Mouse (Mus musculus) B cell, adult 2 months (primary cell): ENCODE measurements around the gene Ccdc28b.

Source experiments
- DNase-seq, 2 experiments: peaks; one replicate each; pipeline ENCODE4 v3.0.0; 2022

Ccdc28b gene

DNA sequence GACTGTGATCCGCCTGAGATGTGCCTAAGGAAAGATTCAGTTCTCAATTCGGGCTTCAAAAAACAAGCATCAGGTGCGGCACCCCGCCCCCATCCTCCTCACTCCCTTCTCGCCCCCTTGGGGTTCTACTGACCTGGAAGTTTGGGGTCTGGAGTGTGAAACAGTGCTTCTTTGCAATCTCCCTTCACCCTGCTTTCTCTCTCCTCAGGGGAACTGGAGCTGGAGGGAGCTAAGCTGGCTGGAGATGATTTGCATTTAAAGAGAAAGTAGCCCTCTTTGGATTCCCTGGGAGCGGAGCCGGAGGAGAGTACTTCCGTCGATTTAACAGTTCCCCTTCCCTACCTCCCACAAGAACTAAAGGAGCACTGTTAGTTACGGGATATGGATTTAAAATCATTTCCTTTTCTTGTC is at the start of gene Ccdc28b:
Ccdc28b (minus strand) TSS at position 267 of the 411 bp plus-strand sequence.
- DNase-seq: peak; percentile 36 to 41

DNA sequence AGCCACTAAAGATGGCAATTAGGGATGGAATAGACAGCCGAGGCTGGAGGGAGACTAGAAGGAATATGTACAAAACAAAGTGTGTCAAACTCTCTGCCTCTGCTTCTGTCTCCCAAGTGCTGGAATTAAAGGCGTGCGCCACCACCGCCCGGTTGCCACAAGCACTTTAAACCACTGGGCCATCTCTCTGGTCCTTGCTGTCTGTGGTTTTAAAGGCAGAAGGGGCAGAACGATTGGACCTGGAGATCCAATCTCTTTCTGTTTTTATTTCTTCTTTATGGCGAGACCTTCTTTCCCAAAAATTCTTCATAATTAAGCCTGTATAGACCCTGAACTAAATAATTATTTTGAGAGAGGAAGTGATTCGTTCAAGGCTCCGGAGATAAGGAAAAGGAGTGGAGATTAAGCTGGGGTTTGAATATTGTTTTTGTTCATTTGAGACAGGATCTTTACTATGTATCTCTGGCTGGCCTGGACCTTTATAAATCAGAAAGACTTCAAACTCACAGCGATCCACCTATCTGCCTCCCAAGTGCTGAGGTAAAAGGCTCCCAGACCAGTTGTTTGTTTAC is 49.2 kb upstream of the Ccdc28b start:
- no peak for DNase-seq

DNA sequence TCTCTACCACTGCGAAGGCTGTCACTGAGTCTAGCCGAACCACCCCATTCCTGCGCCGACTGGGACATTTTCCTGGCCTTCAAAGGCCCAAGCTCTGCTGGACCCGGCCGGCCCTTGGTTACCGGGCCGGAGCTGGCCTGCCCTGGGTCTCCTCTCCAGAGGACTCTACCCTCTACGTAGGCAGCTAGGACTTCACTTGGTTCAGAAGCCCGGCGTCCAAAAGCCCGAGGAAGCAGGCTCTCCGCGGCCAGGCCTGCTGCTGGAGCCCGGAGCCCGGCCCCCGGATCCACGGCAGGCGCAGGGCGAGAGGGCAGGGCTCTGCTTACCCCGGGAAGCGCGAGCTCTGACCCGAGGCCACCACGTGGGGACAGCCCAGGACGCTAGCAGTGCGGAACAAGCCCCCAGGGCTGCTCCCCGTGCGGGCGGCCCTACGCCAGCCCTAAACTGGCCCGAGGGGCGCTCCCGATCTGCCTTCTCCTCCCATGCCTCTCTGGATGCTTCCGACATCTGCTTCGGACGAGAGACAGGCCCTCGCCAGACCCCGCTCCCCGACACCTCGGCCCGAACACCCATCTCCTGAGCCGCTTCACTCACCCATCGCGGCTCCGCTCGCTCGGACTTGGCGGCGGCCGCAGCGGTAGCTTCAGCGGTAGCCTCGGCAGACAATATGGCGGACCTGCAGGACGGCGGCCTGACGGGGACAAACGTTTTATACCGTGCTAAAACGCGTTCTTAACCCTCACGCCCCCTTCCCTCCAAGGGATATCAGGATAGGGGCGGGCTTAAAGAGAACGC is 48.5 kb upstream of the Ccdc28b start, which contains the start of gene Kpna6:
Kpna6 (minus strand) TSS at position 685 of the 795 bp plus-strand sequence.
- DNase-seq: peak; percentile 80 to 82

DNA sequence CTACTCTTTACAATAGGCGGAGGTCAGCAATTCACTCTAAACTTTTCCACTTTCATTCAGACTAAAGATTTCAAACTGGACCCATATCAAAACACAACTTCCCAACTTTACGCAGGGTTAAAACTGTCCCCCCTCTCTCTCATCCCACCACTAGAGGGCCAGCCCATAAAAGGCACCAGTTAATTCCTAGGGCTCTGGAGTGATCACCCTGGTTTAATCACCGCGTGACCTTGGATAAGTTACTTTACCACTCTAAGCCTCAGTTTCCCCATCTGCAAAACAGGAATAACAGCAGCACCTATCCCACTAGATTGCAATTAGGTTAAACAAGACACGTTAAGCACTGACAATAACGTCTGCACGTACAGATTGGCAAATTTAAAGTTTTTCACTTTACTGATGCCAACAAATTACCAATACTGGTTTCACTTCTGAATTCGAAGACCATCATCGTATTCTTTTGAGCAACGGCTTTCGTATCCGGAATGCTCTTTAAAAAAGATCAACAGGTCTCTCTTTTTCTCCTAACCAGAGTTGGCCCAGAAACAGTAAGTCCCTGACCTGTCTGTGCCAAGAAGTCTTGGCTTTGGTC is 47.8 kb upstream of the Ccdc28b start:
- peak; percentile 60 to 62 for DNase-seq

DNA sequence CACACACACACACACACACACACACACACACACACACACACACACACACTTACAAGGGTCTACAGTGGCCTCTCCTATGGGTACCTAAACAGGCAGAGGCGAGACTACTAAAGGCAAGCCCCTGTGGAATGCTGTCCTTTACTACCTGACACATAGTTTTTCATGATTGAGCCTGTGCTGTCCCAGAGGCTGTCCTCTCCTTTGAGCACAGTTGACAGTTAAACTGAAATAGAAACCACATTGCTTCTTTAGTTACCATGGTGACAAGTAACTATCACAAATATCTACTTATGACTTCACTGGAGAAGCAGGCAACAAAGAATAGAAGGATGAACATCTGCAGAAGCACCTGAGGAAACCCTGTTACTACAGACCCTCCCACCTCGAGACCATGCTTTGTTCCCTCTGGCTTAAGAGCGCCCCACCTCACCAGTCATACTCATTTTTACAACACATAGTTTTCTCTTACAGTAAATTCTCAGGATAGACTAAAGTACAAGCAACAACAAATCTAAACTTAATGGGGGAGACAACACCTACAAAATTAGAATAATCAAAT is 38.6 kb upstream of the Ccdc28b start:
- no peak for DNase-seq

DNA sequence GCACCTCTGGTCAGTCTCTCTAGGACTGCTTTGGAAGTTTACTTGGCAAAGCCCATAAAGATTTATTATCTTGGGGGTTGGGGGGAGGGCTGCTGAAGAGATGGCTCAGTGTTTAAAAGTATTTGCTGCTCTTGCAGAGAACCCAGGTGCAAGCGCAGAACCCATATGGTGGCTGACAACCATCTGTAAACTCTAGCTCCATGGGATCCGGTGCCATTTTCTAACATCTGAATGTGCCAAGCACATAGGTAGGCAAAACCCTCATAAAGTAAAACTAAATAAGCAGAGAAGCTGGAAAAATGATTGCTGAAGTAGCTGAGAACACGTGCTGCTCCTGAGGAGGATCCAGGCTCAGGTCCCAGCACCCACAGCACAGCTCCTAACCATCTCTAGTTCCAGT is 37.8 kb upstream of the Ccdc28b start:
- no peak for DNase-seq

DNA sequence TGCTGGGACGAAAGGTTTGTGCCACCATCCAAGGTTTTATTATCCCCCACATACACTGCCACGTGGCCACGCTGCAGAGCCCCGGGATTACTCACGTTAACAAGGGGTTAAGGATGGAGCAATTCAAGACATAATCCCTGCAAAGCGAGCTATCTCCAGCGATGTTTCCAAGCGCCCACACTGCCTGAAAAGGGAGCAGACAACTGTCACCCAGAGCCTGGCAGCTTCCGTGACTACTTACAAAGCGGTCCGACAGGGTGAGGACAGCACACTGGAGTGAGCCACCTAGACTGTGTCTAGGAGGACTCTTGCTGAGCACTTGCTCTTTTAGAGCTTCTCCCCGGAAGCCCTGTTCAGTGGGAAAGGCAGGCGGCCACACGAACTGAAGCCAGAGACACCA is 31.0 kb upstream of the Ccdc28b start:
- no peak for DNase-seq

DNA sequence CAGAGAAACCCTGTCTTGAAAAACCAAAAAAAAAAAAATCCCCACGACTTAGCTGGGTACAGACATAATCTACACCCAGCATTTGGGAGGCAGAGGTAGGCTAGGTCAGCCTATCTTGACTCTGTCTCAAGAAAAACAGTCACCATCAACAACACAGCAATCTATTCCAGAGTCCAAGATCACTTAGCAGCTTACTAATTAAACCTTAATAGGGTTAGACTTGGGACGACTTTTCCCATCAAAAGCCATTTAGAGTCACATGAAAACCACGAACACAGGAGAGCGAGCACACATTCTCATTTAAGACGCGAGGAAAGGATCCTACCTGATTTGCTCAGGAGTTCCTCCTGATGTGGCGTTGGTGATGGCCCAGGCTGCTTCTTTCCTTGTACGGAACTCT is 26.6 kb upstream of the Ccdc28b start:
- no peak for DNase-seq

DNA sequence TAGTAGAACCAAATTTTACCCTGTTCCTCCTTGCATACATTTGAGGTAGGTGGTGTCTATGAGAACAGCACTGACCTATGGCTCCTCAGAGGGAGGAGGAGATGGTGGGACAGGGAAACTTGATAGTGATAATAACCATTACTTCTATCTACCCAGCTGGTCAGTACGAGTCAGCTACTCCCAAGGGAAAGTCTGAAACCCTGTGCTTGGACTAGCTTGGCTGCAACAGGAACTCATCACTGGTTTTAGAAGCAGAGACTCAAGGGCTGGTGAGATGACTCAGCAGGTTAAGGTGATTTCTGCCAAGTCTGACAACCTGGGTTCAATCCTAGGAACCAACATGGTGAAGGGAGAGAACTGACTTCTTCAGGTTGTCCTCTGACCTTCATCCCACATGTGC is 24.9 kb upstream of the Ccdc28b start:
- DNase-seq: no peak

DNA sequence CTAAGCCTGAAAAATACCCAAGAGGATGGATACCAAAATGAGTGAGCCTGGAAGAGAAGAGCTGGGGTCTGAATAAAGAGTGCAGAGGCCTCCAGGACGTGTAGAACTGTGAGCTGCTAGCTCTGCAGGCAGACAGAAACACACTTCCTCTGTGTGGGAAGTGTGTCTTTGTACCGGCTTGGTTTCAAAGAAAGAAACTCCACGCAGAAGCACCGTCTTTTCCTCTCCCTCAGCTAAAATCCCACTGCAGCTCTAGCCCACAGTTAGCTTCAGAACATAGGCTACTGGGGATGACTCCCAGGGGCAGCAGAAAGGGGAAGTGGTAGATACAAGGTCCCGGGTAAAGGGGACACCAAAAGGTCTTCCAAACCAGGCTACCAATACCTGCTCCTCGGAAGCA is 21.5 kb upstream of the Ccdc28b start:
- no peak for DNase-seq

DNA sequence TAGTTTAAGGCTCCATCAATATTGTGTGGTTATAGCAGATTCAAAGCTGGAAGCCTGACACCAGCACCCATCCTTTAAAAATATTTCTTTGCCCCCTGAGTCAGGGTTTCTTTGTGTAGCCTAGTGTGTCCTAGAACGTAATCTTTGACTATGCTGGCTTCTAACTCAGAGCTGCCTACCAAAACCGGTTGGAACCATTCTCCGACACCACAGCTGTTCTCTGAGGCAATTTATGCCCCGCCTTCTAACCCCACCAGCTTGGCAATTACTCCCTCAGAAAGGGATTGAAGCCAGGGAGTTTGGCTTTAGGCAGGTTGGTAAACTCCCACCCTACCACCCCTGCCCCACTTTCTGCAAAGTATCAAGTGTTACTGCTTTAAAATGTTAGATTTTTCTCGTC is 18.0 kb upstream of the Ccdc28b start:
- DNase-seq: no peak

DNA sequence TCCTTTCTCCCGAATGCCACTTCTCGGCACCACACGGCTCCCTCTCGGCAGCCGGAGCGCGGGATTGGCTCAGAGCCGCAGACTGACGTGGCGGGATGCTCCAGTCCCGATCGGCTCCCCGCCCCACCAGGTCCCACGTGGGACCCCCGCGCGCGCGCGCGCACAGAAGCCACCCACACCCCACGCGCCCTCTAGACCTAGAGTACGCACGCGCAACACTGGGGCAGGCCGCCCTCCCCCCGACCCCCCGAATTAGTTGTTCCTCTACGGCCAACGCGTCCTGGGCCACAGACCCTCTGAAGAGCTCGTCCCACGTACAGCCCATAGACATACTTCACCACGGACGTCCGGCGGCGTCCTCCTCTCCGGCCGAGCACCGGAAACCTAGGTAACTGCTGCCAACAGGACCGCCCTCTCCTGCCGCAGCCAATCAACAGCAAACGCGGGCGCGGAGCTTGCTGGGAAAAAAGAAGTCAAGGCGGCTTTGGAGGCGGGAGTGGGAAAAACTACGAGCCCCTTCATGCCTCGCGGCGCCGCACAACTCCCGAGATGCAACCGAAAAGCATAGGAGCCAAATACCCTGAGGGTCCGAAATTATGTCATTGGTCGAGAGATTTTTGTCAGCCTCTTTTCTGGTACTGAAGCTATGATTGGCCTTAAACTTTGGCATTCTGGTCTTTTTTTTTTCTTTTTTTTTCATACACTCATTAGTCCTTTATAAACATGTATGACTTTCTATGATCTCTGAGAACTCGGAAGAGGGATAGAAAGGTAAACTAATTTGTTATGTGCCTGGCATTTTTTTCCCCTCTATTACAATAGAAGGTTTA is 17.1 kb upstream of the Ccdc28b start, which contains the start of gene Txlna:
Txlna (minus strand) TSS at position 428 of the 830 bp plus-strand sequence.
- peak; percentile 90 for DNase-seq

DNA sequence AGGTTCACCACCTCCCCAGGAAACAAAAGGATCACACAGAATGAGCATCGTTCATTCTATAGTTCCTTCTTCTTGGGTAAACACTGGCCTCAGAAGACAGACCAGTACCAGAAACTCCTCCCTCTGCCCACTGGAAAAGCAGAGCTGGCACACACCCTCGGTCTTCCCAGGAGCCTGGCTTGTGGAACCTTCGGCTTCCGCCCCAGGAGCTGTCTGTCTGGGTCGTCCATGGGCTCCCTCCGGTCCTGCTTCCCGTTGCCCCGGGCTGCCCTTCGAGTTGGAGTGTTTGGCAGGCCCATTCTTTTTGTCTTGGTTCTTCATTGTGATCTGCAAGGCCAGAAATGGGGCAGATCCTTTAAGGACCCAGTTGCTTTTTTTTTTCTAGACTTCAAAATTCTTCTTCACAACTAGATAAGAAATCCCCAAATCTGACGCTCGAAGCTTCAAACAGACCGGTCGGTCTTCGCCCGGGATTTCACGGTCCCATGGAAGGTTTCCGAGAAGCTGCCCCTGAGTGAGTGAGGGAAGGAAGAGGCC is 16.4 kb upstream of the Ccdc28b start:
- peak in 1 of 2 experiments; percentile 7 for DNase-seq

DNA sequence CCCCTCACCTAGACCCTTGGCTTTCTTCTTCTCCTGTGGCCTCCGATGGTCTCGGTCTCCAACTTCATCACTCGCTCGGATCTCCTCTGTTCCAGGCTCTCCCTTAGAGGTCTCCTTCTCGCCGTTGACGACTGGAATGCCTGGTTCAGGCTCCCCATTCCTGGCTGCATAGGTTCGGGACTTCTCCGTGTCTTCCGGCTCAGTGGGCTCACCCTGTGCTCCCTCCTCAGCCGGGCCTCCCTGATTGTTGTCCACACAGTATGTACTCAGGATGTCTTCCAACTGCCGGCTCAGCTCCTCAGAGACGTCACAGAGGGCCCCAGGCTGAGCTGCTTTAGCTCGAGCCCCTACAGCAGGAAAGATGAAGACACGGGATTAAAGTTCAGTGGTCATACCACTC is 15.5 kb upstream of the Ccdc28b start:
- no peak for DNase-seq

DNA sequence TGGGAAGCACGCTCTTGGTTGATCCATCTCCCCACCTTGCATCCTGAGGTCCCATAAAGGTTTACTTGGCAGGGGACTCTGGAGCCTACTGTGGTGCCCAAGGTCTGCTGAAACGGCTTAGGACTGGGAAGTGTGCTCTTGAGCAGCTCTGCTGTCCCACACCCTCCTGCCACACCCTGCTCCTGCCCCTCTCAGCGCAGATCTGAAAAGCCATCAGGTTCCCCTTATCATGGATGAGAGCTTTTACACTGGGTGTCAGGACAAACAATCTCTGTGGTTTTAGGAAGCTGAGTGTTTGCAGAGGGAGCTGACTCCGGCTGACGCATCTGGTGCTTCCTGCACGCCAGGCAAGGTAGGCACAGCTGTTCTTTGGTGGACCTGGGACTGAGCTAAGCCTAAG is 10.1 kb upstream of the Ccdc28b start:
- no peak for DNase-seq

DNA sequence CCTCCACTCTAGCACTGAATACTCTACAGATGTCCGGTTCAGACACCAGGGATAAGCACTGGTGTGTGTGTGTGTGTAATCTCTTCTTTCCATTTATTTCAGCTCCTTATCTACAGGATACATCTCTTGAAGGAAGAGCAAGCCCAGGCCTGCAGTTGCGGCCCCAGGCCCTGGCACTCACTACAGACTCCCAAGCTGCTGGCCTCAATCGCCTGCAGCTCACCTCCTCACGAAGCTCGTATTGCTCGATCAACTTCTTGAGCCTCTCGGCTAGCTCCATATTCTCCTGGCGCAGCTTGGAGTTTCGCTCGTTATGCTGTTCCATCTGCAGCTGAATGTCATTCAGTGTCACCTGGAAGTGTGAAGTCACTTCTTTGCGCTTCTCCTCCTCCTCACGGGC is 8.1 kb upstream of the Ccdc28b start:
- no peak for DNase-seq

DNA sequence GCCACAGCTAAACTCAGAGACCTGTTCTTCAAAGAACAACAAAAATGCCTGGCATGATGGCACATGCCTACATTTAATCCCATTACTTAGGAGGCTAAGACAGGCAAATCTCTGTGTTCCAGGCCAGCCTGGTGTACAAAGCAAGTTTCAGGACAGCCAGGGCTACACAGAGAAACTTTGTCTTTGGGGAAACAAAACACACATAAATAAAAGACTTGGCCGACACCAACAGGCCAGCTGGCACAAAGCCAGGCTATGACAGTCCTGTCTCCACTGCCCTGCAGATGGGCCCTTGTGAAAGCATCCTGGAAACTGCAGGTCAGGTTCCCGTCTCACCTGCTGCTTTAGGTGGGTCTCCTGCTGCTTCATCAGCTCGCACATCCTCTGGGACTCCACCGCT is 7.2 kb upstream of the Ccdc28b start:
- DNase-seq: no peak

DNA sequence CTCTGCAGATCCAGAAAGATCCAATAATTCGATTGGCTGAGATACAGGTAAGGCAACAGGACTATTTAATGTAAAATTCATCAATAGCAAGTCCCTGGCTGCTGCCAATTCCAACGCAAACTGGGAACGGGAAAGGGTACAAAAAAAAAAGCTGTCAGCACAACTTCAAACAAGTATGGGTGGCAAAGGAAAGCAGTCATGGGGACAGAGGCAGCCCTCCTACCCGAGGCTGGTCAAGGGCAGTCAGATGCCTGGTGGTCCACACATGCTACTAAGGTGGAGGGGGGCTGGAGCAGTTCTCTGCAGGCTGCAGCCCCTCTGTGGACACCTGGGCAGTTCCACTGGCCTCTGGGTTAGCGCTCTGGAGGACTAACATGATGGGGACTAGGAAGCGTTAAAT is 2.3 kb upstream of the Ccdc28b start:
- no peak for DNase-seq

DNA sequence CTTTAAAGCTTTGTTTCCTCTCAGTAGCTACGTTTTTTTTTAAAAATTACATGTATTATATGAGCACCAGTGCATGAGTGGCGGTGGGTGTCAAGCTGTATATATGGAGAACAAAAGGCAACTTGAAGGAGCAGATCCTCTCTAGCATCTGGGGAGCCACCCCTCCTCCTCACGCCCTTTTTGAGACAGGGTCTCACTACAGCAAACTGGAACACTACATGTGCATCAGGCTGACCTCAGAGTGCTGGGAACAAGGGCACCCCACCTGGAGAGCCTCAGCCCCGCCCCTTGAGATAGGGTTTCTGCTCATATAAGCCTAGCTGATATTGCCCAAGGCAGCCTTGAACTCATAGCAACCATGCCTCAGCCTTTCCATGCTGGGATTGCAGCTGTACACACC is 1.7 kb upstream of the Ccdc28b start:
- no peak for DNase-seq

DNA sequence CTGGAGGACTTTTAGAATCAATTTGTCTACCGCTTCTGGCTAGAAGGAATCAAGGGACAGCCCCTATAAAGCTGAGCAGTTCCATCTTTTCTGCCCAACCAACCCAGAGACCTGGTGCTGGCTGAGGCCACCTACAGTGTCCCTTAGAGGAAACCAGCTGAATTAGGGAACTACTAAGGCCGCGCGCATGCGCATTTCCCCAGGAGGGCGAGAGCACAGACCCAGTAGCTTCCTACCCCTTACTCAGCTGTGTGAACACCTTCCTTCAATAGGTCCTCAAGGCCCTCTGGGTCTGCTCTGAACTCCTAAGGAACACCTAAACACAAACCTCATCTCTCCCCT is 1.3 kb upstream of the Ccdc28b start:
- DNase-seq: peak; percentile 83 to 84

DNA sequence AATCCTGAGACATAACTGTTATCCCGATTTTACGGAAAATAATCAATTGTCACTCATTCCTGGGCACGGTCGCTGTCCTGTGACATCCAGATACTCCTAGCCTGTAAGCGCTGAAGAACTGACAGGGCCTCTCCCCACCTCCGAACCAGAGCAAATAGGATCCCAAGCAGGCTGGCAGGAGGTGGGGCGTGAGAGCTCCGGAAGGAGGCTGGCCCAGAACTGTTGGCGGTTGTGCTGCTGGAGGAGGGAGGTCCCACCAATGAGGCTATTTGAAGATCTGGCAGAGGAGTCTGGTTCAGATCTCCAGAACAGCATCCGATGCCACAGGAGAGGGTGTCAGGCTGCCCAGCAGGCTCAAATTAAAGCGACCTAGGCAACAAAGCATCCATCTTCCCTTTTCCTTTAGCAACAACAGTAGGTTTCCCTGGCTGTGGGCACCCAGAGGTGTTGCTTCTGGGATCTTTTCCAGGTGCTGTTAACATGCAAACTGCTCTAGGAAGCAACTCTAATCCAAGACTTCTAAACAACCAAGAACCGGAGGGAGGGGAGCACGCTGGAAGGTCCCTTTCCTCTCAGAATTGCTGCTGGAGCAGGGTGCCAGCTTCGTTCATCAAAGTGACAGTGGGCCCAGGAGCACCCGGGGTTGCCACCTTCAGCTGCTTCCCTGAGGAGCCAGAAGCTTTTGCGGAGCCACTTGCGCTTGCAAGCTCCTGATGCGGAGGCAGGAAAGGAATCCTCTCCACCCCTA is 708 bp upstream of the Ccdc28b start:
- DNase-seq: peak; percentile 75 to 79
